In the genomic region with DNA sequence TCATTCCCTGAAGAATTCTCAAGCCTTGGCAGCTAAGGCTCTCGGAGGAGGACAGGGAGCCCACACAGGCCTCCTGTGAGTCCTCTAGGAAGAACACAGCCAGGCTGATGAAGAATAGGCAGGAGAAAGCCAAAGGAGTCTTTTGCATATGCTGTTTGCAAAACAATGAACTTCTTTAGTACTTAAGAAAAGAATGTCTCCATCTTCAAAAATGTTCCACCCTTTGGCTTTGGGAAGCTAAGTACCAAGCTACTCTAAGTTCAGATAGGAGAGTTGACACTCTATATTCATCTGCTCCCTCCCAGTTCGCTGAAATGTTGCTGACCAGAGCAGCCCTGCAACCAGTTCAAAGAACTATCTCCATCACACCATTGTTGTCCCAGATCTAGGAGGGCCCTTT, we compare ENCODE assay signal across 22 mouse cellular contexts.
DNase-seq lines count a peak whose midpoint lies in the region; ATAC-seq lines count a peak whose summit lies in the region.
"Had no signal": no experiment of that assay in that cellular context is flagged by ENCODE, and none has a peak within 500 bp of the region (broad histone marks: within the 10 kb centered on the region; RNA-seq: fewer than 3 reads in every experiment).

No protein-coding gene starts in this region.

- peaks cover 19% of the 10 kb centered on the region for H3K36me3 ChIP-seq in forebrain, embryonic 12.5 days (replicated peaks)
- peaks cover 22% of the 10 kb centered on the region for H3K36me3 ChIP-seq in forebrain, embryonic 14.5 days (ENCODE audit: control insufficient read depth, insufficient read depth, low read length)
- peaks cover 41% of the 10 kb centered on the region for H3K36me3 ChIP-seq in hindbrain, embryonic 10.5 days
- no peaks in the 10 kb centered on the region for H3K36me3 ChIP-seq in hindbrain, embryonic 11.5 days (ENCODE audit: control insufficient read depth, insufficient read depth, low read length)
- H3K36me3 ChIP-seq in neural tube, embryonic 11.5 days (ENCODE audit: control insufficient read depth, insufficient read depth, low read length) = no peaks in the 10 kb centered on the region
- no peaks in the 10 kb centered on the region for H3K36me3 ChIP-seq in neural tube, embryonic 15.5 days
- H3K36me3 ChIP-seq in limb, embryonic 12.5 days = no peaks in the 10 kb centered on the region
- H3K36me3 ChIP-seq: embryonic facial prominence, embryonic 15.5 days; G1E; midbrain, embryonic 15.5 days had no signal

- H3K9ac ChIP-seq in forebrain, embryonic 12.5 days = no peak overlapping the region
- H3K9ac ChIP-seq in forebrain, embryonic 14.5 days (ENCODE audit: low read length) = no peak overlapping the region
- H3K9ac ChIP-seq in hindbrain, embryonic 11.5 days (ENCODE audit: low read depth, low read length) = no peak overlapping the region
- H3K9ac ChIP-seq in neural tube, embryonic 11.5 days (ENCODE audit: low read length) = no peak overlapping the region
- H3K9ac ChIP-seq in neural tube, embryonic 15.5 days (replicated peaks) = no peak overlapping the region
- H3K9ac ChIP-seq in limb, embryonic 12.5 days (replicated peaks) = no peak overlapping the region
- H3K9ac ChIP-seq: embryonic facial prominence, embryonic 15.5 days; midbrain, embryonic 15.5 days had no signal

- DNase-seq in forebrain, embryonic 14.5 days (ENCODE audit: low spot score) = no peak
- DNase-seq in hindbrain, embryonic 10.5 days (ENCODE audit: low spot score) = no peak
- no peak for DNase-seq in hindbrain, embryonic 11.5 days (ENCODE audit: low spot score)
- DNase-seq in neural tube, embryonic 11.5 days (ENCODE audit: low spot score) = no peak
- DNase-seq in layer of hippocampus, postnatal 14 days (ENCODE audit: low spot score in 2 of 2) = no peak
- DNase-seq: adrenal gland, postnatal 10 days; cerebellum, adult 18-20 months; cerebellum, postnatal 14 days; kidney, adult 8-10 months; layer of hippocampus, adult 9-11 months; left cerebral cortex, postnatal 4 days; lung, postnatal 4 days; right cerebral cortex, postnatal 25 days; spleen, adult 18-20 months had no signal

- 36% methylated on average over 2 of the region's 2 CpGs for WGBS in forebrain, embryonic 12.5 days
- 41% methylated on average over 2 of the region's 2 CpGs for WGBS in forebrain, embryonic 14.5 days
- WGBS in hindbrain, embryonic 10.5 days = 36% methylated on average over 2 of the region's 2 CpGs
- WGBS in hindbrain, embryonic 11.5 days = 14% methylated on average over 2 of the region's 2 CpGs
- WGBS in neural tube, embryonic 11.5 days = 8% methylated on average over 2 of the region's 2 CpGs
- WGBS in neural tube, embryonic 15.5 days = 46% methylated on average over 2 of the region's 2 CpGs
- WGBS in limb, embryonic 12.5 days = 26% methylated on average over 2 of the region's 2 CpGs

- H3K27me3 ChIP-seq in forebrain, embryonic 12.5 days = peaks cover 4% of the 10 kb centered on the region; the same call in 1 of the 2 replicates
- no peaks in the 10 kb centered on the region for H3K27me3 ChIP-seq in forebrain, embryonic 14.5 days (replicated peaks; ENCODE audit: control insufficient read depth, insufficient read depth, low read length)
- no peaks in the 10 kb centered on the region for H3K27me3 ChIP-seq in hindbrain, embryonic 10.5 days (ENCODE audit: insufficient read depth, poor library complexity, severe bottlenecking)
- H3K27me3 ChIP-seq in hindbrain, embryonic 11.5 days (ENCODE audit: control insufficient read depth, insufficient read depth, low read length) = no peaks in the 10 kb centered on the region
- H3K27me3 ChIP-seq in neural tube, embryonic 11.5 days (ENCODE audit: control insufficient read depth, insufficient read depth, low read length) = no peaks in the 10 kb centered on the region
- no peaks in the 10 kb centered on the region for H3K27me3 ChIP-seq in neural tube, embryonic 15.5 days (replicated peaks)
- H3K27me3 ChIP-seq in limb, embryonic 12.5 days = peaks cover 45% of the 10 kb centered on the region
- H3K27me3 ChIP-seq: embryonic facial prominence, embryonic 15.5 days; midbrain, embryonic 15.5 days; Patski had no signal

- H3K4me3 ChIP-seq in forebrain, embryonic 12.5 days (replicated peaks) = no peak overlapping the region
- H3K4me3 ChIP-seq in forebrain, embryonic 14.5 days (ENCODE audit: low read depth, low read length) = no peak overlapping the region
- no peak overlapping the region for H3K4me3 ChIP-seq in hindbrain, embryonic 10.5 days
- H3K4me3 ChIP-seq in hindbrain, embryonic 11.5 days (ENCODE audit: low read depth, low read length) = no peak overlapping the region
- no peak overlapping the region for H3K4me3 ChIP-seq in neural tube, embryonic 11.5 days (ENCODE audit: low read depth, low read length)
- no peak overlapping the region for H3K4me3 ChIP-seq in neural tube, embryonic 15.5 days (replicated peaks)
- H3K4me3 ChIP-seq in limb, embryonic 12.5 days (replicated peaks) = no peak overlapping the region
- H3K4me3 ChIP-seq: embryonic facial prominence, embryonic 15.5 days; midbrain, embryonic 15.5 days had no signal

- no peak overlapping the region for H3K4me2 ChIP-seq in forebrain, embryonic 12.5 days
- H3K4me2 ChIP-seq in forebrain, embryonic 14.5 days (ENCODE audit: low read length) = no peak overlapping the region
- no peak overlapping the region; the same call in 1 of the 2 replicates for H3K4me2 ChIP-seq in hindbrain, embryonic 11.5 days (replicated peaks; ENCODE audit: low read depth, low read length)
- H3K4me2 ChIP-seq in neural tube, embryonic 11.5 days (ENCODE audit: low read depth) = no peak overlapping the region
- H3K4me2 ChIP-seq in neural tube, embryonic 15.5 days = no peak overlapping the region
- 0 out of 2 replicates have a peak overlapping the region, but pooled peaks have one; percentile 4 for H3K4me2 ChIP-seq in limb, embryonic 12.5 days
- H3K4me2 ChIP-seq: embryonic facial prominence, embryonic 15.5 days; midbrain, embryonic 15.5 days had no signal

- H3K27ac ChIP-seq in forebrain, embryonic 12.5 days = 0 out of 2 replicates have a peak overlapping the region, but pooled peaks have one; percentile 31
- H3K27ac ChIP-seq in forebrain, embryonic 14.5 days (ENCODE audit: low read depth, low read length) = no peak overlapping the region
- 0 out of 2 replicates have a peak overlapping the region, but pooled peaks have one; percentile 3 for H3K27ac ChIP-seq in hindbrain, embryonic 10.5 days
- H3K27ac ChIP-seq in hindbrain, embryonic 11.5 days (ENCODE audit: low read depth, low read length) = no peak overlapping the region
- peak overlapping the region; percentile 83 for H3K27ac ChIP-seq in neural tube, embryonic 11.5 days (ENCODE audit: low read depth, low read length)
- H3K27ac ChIP-seq in neural tube, embryonic 15.5 days (replicated peaks) = no peak overlapping the region
- no peak overlapping the region for H3K27ac ChIP-seq in limb, embryonic 12.5 days
- H3K27ac ChIP-seq: embryonic facial prominence, embryonic 15.5 days; midbrain, embryonic 15.5 days had no signal

- H3K9me3 ChIP-seq in forebrain, embryonic 12.5 days = no peaks in the 10 kb centered on the region
- no peaks in the 10 kb centered on the region for H3K9me3 ChIP-seq in forebrain, embryonic 14.5 days (replicated peaks; ENCODE audit: control insufficient read depth, low read length)
- H3K9me3 ChIP-seq in hindbrain, embryonic 10.5 days = no peaks in the 10 kb centered on the region
- H3K9me3 ChIP-seq in hindbrain, embryonic 11.5 days (ENCODE audit: control insufficient read depth, low read length) = no peaks in the 10 kb centered on the region
- no peaks in the 10 kb centered on the region for H3K9me3 ChIP-seq in neural tube, embryonic 11.5 days (ENCODE audit: control insufficient read depth, low read length)
- H3K9me3 ChIP-seq in neural tube, embryonic 15.5 days (replicated peaks) = no peaks in the 10 kb centered on the region
- no peaks in the 10 kb centered on the region for H3K9me3 ChIP-seq in limb, embryonic 12.5 days
- H3K9me3 ChIP-seq: embryonic facial prominence, embryonic 15.5 days; midbrain, embryonic 15.5 days had no signal

- H3K4me1 ChIP-seq in forebrain, embryonic 12.5 days = peaks cover 22% of the 10 kb centered on the region
- peaks cover 12% of the 10 kb centered on the region; the same call in 1 of the 2 replicates for H3K4me1 ChIP-seq in forebrain, embryonic 14.5 days (ENCODE audit: control insufficient read depth, insufficient read depth, low read length)
- peaks cover 40% of the 10 kb centered on the region for H3K4me1 ChIP-seq in hindbrain, embryonic 10.5 days (replicated peaks)
- H3K4me1 ChIP-seq in hindbrain, embryonic 11.5 days (replicated peaks; ENCODE audit: control insufficient read depth, insufficient read depth, low read length) = peaks cover 7% of the 10 kb centered on the region; the same call in 1 of the 2 replicates
- peaks cover 43% of the 10 kb centered on the region for H3K4me1 ChIP-seq in neural tube, embryonic 11.5 days (ENCODE audit: control insufficient read depth, insufficient read depth, low read length)
- peaks cover 25% of the 10 kb centered on the region for H3K4me1 ChIP-seq in neural tube, embryonic 15.5 days
- peaks cover 36% of the 10 kb centered on the region for H3K4me1 ChIP-seq in limb, embryonic 12.5 days (replicated peaks)
- H3K4me1 ChIP-seq: midbrain, embryonic 15.5 days had no signal

- no peak for ATAC-seq in forebrain, embryonic 12.5 days (ENCODE audit: low FRiP score)
- no peak for ATAC-seq in forebrain, embryonic 14.5 days
- ATAC-seq in hindbrain, embryonic 11.5 days (ENCODE audit: low FRiP score) = no peak
- no peak for ATAC-seq in neural tube, embryonic 11.5 days (ENCODE audit: insufficient read depth, low FRiP score, low TSS enrichment)
- no peak for ATAC-seq in neural tube, embryonic 15.5 days (ENCODE audit: low FRiP score)
- no peak for ATAC-seq in limb, embryonic 12.5 days (ENCODE audit: insufficient number of reproducible peaks, insufficient read depth, low FRiP score, low TSS enrichment, low read depth)
- ATAC-seq: activated CD4-positive, CD25-positive, alpha-beta regulatory T cell, adult 4 months; Patski had no signal

Comparison
In these comparisons a context has a peak if more than half of its experiments do, and no peak if none do; other contexts are left out.
1. H3K27ac ChIP-seq: peak in forebrain, embryonic 12.5 days (single experiment), hindbrain, embryonic 10.5 days (single experiment) and neural tube, embryonic 11.5 days (single experiment); none in forebrain, embryonic 14.5 days (single experiment), hindbrain, embryonic 11.5 days (single experiment), neural tube, embryonic 15.5 days (single experiment) and limb, embryonic 12.5 days (single experiment).